Mouse (Mus musculus): ENCODE results near the gene Snai1. TPM values are rescaled to one million over a fixed set of nuclear protein-coding genes. Genes with fewer than 3 reads are reported as not detected.
A peak's percentile ranks its signal among the peaks of the same experiment; 100 is the strongest.

The Snai1 gene
- polyA plus RNA-seq, 1 experiment from 2014 or later = 5.8 TPM

DNA sequence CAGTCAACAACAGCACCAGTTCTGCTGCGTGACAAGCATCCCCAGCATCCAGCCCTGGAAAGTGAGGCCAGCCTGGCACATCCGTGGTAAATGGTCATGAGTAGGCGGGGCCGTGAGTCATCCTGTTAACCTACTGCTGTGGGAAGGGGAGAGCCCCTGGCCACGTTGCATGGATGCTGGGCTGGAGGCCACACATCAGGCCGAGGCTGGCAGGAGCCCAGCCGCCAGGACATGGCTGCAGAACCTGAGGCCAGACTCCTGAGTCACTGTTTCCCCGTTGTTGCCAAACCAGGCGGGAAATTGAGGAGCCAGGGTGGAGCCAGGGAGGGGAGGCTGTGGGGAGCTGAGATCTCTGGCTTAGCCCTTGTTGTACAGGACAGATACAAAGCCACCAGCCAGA lies 36.8 kb downstream of the Snai1 start:
- Histone ChIP-seq H3K4me1 (replicated peaks) (peaks cover 5% of the 10 kb centered on the region), H3K27ac (no peak overlapping the region), H3K27me3 (no peaks in the 10 kb centered on the region), H3K9me3 (no peaks in the 10 kb centered on the region), H3K9ac (replicated peaks) (no peak overlapping the region), H3K4me2 (replicated peaks) (no peak overlapping the region), H3K4me3 (replicated peaks) (no peak overlapping the region), H3K36me3 (no peaks in the 10 kb centered on the region)
- 71% methylated on average over 9 of the region's 9 CpGs for WGBS
- ATAC-seq = no peak

GRCm38 (mm10) chr2:167575581-167575980 lies 37.6 kb downstream of the Snai1 start:
- WGBS = 81% methylated on average over 7 of the region's 7 CpGs
- peaks cover 5% of the 10 kb centered on the region for H3K4me1 ChIP-seq (replicated peaks)
- H3K27ac ChIP-seq = no peak overlapping the region
- H3K4me2 ChIP-seq (replicated peaks) = no peak overlapping the region
- no peak overlapping the region for H3K4me3 ChIP-seq (replicated peaks)
- H3K36me3 ChIP-seq = no peaks in the 10 kb centered on the region
- no peak overlapping the region for H3K9ac ChIP-seq (replicated peaks)
- no peaks in the 10 kb centered on the region for H3K27me3 ChIP-seq
- H3K9me3 ChIP-seq = no peaks in the 10 kb centered on the region
- ATAC-seq = no peak

DNA sequence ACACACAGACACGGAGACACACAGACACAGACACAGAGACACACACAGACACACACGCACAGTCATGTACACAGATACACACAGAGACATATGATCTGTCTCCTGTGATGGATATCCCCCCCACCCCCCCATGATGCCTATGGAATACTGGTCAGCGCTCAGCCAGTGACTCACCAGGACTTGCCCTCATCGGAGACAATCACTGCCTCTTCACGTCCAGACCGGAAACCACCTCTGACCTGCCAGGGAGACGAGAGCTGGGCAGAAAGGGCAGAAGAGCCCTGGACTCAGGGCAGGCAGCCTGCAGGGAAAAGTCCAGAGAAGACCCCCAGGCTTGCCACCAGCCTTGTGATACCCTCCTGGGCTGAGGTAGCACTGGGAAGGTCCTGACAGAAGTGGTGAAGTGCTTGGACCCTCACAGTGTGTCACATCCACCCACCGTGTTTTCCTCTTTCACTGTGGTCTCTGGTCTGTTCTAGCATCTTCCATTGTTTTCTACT lies 38.2 kb downstream of the Snai1 start:
- H3K4me2 ChIP-seq (replicated peaks) = no peak overlapping the region
- no peaks in the 10 kb centered on the region for H3K9me3 ChIP-seq
- H3K27ac ChIP-seq = no peak overlapping the region
- H3K27me3 ChIP-seq = no peaks in the 10 kb centered on the region
- H3K36me3 ChIP-seq = no peaks in the 10 kb centered on the region
- no peak overlapping the region for H3K4me3 ChIP-seq (replicated peaks)
- no peak for ATAC-seq
- 80% methylated on average over 8 of the region's 8 CpGs for WGBS
- no peak overlapping the region for H3K9ac ChIP-seq (replicated peaks)
- peaks cover 5% of the 10 kb centered on the region for H3K4me1 ChIP-seq (replicated peaks)

GRCm38 (mm10) chr2:167577186-167577785 lies 39.3 kb downstream of the Snai1 start:
- H3K4me1 ChIP-seq (replicated peaks) = peaks cover 5% of the 10 kb centered on the region
- H3K4me2 ChIP-seq (replicated peaks) = no peak overlapping the region
- no peaks in the 10 kb centered on the region for H3K36me3 ChIP-seq
- WGBS = 66% methylated on average over 9 of the region's 9 CpGs
- no peak for ATAC-seq
- H3K27ac ChIP-seq = no peak overlapping the region
- H3K9ac ChIP-seq (replicated peaks) = no peak overlapping the region
- H3K27me3 ChIP-seq = no peaks in the 10 kb centered on the region
- no peak overlapping the region for H3K4me3 ChIP-seq (replicated peaks)
- H3K9me3 ChIP-seq = no peaks in the 10 kb centered on the region

DNA sequence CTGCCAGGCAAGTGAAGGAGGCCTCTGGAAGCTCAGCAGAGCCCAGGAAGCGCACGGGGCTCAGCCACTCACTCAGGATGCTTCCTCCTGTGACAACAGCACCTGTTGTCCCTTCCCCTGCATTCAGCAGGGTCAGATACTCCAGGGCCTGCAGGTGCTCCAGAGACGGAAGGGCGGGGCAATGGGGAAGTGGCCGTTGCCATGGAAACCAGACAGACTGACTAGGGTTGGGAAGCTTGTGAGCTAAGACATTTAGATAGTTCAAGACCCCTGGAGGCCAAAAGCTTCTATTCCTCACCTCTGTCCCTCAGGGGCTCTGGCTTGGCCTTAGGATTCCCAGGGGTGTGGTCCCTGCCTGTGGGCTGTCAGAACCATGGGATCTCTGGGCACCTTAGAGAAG lies 40.5 kb downstream of the Snai1 start:
- Histone ChIP-seq H3K27me3 (no peaks in the 10 kb centered on the region), H3K4me2 (replicated peaks) (no peak overlapping the region), H3K9me3 (no peaks in the 10 kb centered on the region), H3K4me1 (replicated peaks) (peaks cover 10% of the 10 kb centered on the region), H3K9ac (replicated peaks) (no peak overlapping the region), H3K36me3 (no peaks in the 10 kb centered on the region), H3K27ac (no peak overlapping the region), H3K4me3 (replicated peaks) (no peak overlapping the region)
- no peak for ATAC-seq
- 25% methylated on average over 5 of the region's 5 CpGs for WGBS

DNA sequence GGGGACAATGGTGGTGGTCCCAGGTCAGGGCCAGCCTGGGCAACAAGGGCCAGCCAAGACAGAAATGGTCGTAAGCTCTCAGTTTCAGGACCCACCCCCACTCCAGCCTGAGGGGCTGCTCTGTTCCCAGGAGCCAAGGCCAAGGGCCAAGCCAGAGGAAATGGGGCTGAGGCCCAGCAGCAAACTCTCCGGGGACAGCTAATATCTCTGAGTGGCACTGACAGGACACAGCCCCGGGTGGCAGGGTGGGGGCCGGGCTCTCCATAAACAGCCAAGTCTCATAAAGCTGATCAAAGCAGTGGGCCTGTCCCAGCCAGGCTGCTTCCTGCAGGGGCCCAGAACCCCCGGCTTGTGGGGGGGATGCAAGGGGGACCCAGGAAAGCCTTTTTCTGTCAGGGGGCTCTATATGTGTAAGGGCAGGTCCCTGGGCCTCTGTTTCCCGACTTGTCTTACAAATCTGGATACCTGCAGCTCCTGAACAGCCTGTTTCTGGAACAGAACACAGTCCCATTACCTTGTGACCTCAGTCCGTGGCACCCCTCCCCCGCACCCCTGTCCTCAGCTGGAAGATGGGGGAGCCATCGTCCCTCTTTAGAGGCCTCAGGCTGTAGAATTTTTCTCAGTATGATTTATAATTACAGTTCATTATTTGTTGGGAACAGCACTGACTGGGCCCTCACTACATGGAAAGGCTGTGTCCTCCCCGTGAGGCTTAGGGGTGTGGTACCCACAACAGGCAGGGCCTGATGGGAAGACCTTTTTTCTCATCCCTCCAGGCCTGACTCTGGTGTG lies 45.4 kb downstream of the Snai1 start:
- Histone ChIP-seq H3K9ac (replicated peaks) (no peak overlapping the region; the same call in 1 of the 2 replicates), H3K4me1 (replicated peaks) (peaks cover 10% of the 10 kb centered on the region), H3K27me3 (no peaks in the 10 kb centered on the region), H3K4me2 (replicated peaks) (no peak overlapping the region), H3K4me3 (replicated peaks) (no peak overlapping the region), H3K9me3 (no peaks in the 10 kb centered on the region), H3K27ac (no peak overlapping the region), H3K36me3 (no peaks in the 10 kb centered on the region)
- 0 out of 2 replicates have a peak, but pooled peaks have one; percentile 27 for ATAC-seq
- 52% methylated on average over 10 of the region's 10 CpGs for WGBS

DNA sequence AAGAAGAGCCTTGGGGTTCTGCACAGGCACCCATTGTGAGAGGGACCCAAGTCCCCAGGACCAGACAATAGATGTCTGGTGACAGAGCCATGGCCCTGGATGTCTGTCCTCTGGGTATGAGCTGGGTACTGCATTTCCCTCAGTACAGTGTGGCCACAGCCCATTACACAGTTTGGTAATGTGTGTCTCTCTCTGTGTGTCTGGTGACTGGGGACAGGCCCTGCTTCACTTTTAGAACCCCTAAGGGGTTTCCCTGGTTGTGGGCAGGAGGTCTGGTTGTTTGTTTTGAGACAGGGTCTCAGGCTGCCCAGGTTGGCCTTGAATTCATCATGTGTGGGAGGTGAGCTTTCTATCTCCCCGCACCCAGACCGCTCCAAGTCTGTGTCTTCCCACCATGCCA lies 47.3 kb downstream of the Snai1 start:
- no peak for ATAC-seq
- Histone ChIP-seq H3K27ac (no peak overlapping the region), H3K4me3 (replicated peaks) (no peak overlapping the region), H3K36me3 (no peaks in the 10 kb centered on the region), H3K27me3 (peaks cover 11% of the 10 kb centered on the region; the same call in 1 of the 2 replicates), H3K9ac (replicated peaks) (no peak overlapping the region), H3K4me1 (replicated peaks) (peaks cover 16% of the 10 kb centered on the region), H3K4me2 (replicated peaks) (no peak overlapping the region), H3K9me3 (no peaks in the 10 kb centered on the region)
- 93% methylated on average over 2 of the region's 2 CpGs for WGBS

DNA sequence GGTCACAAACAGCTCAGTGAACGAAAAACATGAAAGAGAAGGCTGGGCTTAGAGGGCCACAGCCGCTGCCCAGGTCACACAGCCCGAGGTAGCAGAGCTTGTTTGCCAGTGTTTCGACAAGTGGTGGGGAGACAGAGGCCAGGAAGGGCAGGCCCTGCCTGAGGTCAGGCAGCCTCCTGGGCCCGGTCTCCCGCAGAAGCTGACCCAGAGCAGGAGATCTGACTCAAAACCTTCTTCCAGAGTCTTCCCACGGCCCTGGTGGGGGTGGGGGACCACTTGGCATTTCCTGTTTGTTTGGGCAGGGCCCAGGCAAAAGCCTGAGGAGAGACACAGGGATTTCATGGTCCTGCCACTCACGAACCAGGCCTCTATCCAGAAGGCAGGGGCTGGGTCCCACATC lies 48.0 kb downstream of the Snai1 start:
- ATAC-seq = no peak
- H3K27me3 ChIP-seq = peaks cover 11% of the 10 kb centered on the region; the same call in 1 of the 2 replicates
- 27% methylated on average over 8 of the region's 8 CpGs for WGBS
- no peak overlapping the region for H3K4me2 ChIP-seq (replicated peaks)
- H3K4me1 ChIP-seq (replicated peaks) = peaks cover 16% of the 10 kb centered on the region
- H3K9me3 ChIP-seq = no peaks in the 10 kb centered on the region
- H3K27ac ChIP-seq = no peak overlapping the region
- H3K4me3 ChIP-seq (replicated peaks) = no peak overlapping the region
- no peak overlapping the region for H3K9ac ChIP-seq (replicated peaks)
- no peaks in the 10 kb centered on the region for H3K36me3 ChIP-seq

DNA sequence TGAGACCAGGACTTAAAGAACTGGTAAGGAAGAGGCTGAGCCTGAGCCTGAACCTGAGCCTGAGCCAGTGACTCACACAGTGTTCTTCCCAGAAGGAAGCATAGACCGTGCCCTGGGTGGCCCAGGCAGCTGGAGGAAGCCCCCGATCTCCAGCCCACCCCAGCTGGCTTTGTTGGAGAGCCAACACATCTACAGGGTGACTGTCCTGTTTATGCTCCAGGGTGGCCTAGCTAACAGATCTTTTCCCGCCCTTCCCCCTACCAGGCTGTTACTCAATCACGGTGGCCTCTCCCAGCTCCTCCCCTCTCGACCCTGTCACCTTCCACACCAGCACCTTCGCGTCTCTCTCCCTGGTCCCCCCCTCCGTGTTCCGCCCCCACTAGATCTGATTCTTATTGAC lies 49.0 kb downstream of the Snai1 start:
- Histone ChIP-seq H3K4me3 (replicated peaks) (no peak overlapping the region), H3K9ac (replicated peaks) (no peak overlapping the region), H3K36me3 (no peaks in the 10 kb centered on the region), H3K27me3 (peaks cover 11% of the 10 kb centered on the region; the same call in 1 of the 2 replicates), H3K4me2 (replicated peaks) (no peak overlapping the region), H3K27ac (no peak overlapping the region), H3K4me1 (replicated peaks) (peaks cover 16% of the 10 kb centered on the region), H3K9me3 (no peaks in the 10 kb centered on the region)
- WGBS = 38% methylated on average over 9 of the region's 9 CpGs
- ATAC-seq = no peak

DNA sequence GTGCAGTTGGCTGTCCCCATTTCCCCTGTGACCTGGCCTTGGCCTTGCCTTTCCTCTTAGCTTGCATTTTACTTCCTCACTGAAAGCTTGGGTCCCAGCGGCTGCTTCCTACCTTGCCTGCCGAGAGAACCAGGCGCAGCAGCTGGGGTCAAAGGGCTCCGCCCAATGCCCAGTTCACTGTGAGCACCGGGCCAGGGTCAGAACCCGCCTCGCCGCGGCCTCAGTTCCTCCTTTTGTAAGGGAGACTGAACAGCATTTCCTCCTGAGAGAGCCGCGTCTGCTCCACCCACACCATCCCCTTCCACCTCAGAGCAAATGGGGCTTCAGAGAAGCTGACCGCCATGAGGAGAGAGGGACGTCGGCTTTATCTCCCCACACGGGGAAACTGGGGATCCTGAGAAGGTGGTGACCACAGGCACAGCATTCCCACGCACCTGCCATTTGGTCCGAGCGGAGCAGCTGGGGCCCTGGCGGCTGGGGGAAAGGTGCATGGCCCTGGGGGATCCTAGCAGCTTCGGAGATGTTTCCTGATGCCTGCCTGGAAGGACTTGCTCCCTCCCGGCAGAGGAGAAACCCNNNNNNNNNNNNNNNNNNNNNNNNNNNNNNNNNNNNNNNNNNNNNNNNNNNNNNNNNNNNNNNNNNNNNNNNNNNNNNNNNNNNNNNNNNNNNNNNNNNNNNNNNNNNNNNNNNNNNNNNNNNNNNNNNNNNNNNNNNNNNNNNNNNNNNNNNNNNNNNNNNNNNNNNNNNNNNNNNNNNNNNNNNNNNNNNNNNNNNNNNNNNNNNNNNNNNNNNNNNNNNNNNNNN lies 51.0 kb downstream of the Snai1 start:
- H3K4me3 ChIP-seq (replicated peaks) = no peak overlapping the region
- H3K4me2 ChIP-seq (replicated peaks) = 0 out of 2 replicates have a peak overlapping the region, but pooled peaks have one; percentile 10
- 12% methylated on average over 21 of the region's 21 CpGs for WGBS
- no peaks in the 10 kb centered on the region for H3K9me3 ChIP-seq
- 0 out of 2 replicates have a peak, but pooled peaks have one; percentile 11 for ATAC-seq
- H3K36me3 ChIP-seq = no peaks in the 10 kb centered on the region
- peaks cover 10% of the 10 kb centered on the region for H3K4me1 ChIP-seq (replicated peaks)
- no peak overlapping the region; the same call in 1 of the 2 replicates for H3K27ac ChIP-seq
- peaks cover 11% of the 10 kb centered on the region; the same call in 1 of the 2 replicates for H3K27me3 ChIP-seq
- H3K9ac ChIP-seq (replicated peaks) = peak overlapping the region; percentile 23; the same call in 1 of the 2 replicates
